Mouse (Mus musculus) large intestine, adult 2 months (tissue): ENCODE data around the gene Cyp2d22. TPM values are rescaled to one million over a fixed set of nuclear protein-coding genes. Genes with fewer than 3 reads are reported as not detected.
"Not testable (repeated sequence)": the region's sequence is repeated elsewhere in the genome, so short reads cannot be mapped to it uniquely, and the experiment has no call there.

Source experiments
- DNase-seq: peaks from one replicate; pipeline ENCODE4 v3.0.0-alpha.2; 2012; ENCODE audit warnings: low read depth, low spot score
- WGBS: fragments of 180-500 bp; shearing (Covaris S2); methylation state at CpG from one replicate; pipeline ENCODE4 v1.1.7; 2018; 5-methylcytosine and 5-hydroxymethylcytosine counted together
- polyA plus RNA-seq: library from polyadenylated mRNA; depleted of rRNA; stranded (reverse); fragments of >200 nt; gene quantifications from 2 replicates; pipeline ENCODE4 v1.2.3, GENCODE M21; 2012; rRNA removed

The Cyp2d22 gene
- polyA plus RNA-seq = 22.4 and 44.0 TPM in 2 replicates

- no peak for DNase-seq
Observed at GRCm38 (mm10) chr15:82379871-82380713, at the start of gene Cyp2d22. Gene Cyp2d22, minus strand, starts transcription at chr15:82380260.

GRCm38 (mm10) chr15:82423471-82423870 is 43.4 kb upstream of the Cyp2d22 start:
- no peak for DNase-seq
- 72% methylated on average over 3 of the region's 3 CpGs for WGBS

More at GRCm38 (mm10) chr15:82379871-82380713, at the start of gene Cyp2d22:
- WGBS = 2% methylated on average over 23 of the region's 24 CpGs

DNA sequence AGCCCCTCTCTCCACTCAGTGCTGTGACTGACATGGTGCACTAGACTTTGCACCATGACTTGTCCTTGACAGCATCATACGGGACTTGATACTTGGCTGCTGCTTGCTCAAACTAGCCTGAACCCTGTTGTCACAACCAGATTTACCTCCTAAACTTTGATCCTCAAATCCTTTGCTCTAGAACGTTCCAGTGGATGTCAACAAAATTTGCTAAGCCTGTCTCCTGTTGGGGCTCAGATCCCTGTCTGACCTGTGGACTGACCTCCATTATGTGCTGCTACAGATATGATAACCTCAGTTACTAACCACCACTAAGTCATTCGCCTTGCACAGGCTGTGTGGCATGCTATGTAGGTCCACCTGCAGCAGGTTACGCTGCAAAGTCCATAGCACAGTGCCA is 42.9 kb upstream of the Cyp2d22 start:
- WGBS = 72% methylated on average over 4 of the region's 4 CpGs
- DNase-seq = no peak

DNA sequence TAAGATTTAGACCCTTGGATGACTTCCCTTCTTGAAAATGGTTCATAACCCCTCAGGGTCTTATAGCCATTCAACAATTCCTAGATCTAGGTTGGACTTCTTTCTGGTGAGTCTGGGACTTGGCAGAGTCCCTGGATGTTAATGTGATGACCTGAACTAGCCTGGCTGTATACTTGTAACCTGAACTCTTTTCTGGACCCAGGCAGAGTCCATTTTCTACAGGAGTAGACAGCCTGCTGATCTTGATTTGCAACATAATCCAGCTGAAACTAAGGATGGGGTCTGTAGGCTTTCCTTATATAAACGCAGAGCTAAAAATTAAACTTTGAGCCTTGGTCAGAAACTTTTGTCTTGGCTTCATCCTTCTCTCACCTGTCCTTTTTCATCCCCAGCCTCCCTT is 38.6 kb upstream of the Cyp2d22 start:
- 70% methylated on average over 1 of the region's 1 CpGs for WGBS
- no peak for DNase-seq

DNA sequence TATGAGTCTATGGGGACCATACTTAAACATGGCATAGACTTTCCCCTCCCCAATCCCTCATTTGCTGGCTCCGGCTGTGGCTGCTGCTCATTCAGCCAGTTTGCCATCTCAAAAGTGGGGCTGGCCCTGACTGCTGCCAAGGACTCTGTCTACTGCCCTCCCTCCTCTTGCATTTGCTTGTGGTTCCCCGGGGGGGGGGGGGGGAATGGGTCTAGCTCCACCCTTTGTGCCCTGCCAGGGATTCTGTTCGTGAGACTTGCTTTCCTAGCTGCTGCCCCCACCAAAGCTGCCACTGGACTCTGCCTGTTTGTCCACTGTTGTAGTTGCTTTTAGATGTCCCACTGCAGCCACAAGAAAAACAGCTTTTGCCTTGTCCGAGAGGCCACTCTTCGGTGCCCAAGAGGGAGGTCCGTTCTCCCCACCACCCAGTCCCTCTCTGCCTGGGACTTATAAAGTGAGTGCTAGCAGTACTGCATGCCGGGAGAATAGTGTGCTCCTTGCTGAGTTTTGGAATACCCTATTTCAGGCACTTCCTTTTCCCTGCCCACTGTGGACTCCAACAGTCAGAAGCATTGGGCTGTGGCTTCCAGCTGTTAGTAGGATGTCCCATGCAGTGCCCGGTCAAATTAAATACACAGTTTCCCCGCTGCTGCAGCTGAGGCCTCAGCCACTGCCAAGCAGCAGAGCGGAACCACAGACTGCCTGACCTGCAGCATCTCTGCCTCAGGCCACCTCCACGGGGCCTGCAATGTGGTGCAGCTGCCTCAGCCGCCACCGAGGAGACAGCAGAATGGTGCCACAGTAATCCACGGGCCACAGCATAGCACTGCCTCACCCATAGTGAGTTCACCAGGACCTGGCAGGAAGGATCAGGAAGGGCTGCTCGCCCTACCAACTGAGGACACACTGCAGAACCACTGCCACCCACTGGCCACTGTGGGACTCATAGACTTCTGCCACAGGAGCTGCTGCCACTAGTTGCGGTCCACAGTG is 37.0 kb upstream of the Cyp2d22 start:
- WGBS = 26% methylated on average over 16 of the region's 16 CpGs
- peak; percentile 64 for DNase-seq

DNA sequence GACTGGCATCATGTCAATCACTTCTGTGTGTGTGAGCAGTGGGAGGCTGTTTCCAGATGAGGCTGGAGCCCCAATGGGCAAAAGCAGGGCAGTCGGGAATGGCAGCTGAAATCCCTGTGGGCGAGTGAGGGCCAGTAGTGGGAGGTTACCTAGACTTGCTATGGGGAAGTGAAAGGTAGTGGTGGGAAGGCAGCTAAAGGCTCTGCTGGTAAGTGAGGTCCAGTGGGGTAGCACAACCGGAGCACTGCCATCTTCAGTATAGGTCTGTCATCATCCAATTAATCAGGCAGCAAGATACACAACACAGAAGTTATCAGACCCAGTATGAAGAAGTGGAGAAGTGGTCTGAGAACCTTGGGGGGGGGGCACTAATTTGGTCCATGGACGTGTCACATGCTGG is 27.5 kb upstream of the Cyp2d22 start:
- 82% methylated on average over 4 of the region's 4 CpGs for WGBS

GRCm38 (mm10) chr15:82406981-82407380 is 26.9 kb upstream of the Cyp2d22 start, which contains the start of gene Cyp2d10:
Gene Cyp2d10, minus strand, starts transcription at chr15:82407195.
- whole genome bisulfite sequencing = 86% methylated on average over 6 of the region's 6 CpGs

More for the DNA sequence above, 27.5 kb upstream of the Cyp2d22 start:
- DNase-seq = no peak

DNA sequence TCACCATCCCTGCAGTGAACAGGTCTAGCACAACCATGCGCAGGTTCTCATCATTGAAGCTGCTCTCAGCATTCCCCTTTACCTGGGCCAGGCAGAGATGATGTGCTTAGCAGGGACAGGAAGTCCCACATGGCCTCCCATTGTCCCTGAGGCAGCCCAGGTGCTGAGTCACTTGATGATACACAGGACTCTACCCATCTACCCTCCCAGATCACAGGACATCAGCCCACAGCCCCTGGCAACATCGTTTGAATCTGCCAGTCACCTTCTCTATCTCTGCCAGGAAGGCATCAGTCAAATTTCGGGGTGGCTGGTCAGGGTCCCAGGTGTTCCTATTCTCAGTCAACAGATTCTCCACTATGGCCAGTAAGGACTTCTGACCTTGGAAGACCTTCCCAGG is 24.1 kb upstream of the Cyp2d22 start:
- no peak for DNase-seq

More at GRCm38 (mm10) chr15:82406981-82407380, 26.9 kb upstream of the Cyp2d22 start, which contains the start of gene Cyp2d10:
- no peak for DNase-seq

GRCm38 (mm10) chr15:82403606-82404005 is 23.5 kb upstream of the Cyp2d22 start:
- 92% methylated on average over 9 of the region's 9 CpGs for WGBS

More for the DNA sequence above, 24.1 kb upstream of the Cyp2d22 start:
- 82% methylated on average over 3 of the region's 3 CpGs for WGBS

DNA sequence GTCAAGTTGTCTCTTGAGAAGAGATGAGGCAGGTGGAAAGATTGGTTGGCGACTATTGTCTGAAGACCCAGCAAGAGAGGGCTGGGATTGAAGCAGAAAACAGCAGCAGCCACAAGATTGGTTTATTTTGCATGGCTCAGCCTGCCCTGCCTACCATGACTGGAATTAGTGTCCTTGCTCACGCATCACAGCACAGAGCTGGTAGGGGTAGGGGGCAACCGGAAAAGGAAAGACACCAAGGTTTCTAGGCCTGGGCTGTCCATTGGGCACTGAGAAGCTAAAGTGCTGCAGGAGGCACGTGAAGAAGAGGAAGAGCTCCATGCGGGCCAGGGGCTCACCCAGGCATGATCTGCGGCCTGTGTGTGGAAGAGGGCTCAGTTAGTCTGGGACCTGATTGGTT is 22.7 kb upstream of the Cyp2d22 start:
- DNase-seq = no peak
- WGBS = 91% methylated on average over 6 of the region's 6 CpGs

More at GRCm38 (mm10) chr15:82403606-82404005, 23.5 kb upstream of the Cyp2d22 start:
- no peak for DNase-seq

- no peak for DNase-seq
Observed at GRCm38 (mm10) chr15:82402106-82402505, 22.0 kb upstream of the Cyp2d22 start.

DNA sequence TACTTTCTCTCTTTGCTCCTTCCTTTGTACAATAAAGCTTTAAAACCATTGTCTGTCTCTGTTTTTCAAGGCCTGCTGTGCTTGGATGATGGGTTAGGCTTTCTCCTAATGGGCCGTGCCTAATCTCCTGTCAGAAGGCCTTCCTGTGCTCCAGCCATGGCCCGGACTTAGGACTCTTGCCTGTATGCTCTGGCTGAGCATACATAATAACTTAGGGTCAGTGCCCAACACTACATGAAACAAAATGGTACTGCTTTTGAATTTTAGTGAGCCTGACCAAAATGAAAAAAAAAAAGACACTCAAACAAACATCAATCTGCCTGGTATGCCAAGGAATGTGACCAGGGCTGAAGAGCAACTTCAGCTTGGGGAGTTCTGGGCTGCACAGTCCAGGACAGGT is 21.5 kb upstream of the Cyp2d22 start:
- no peak for DNase-seq

GRCm38 (mm10) chr15:82395955-82396354 is 15.9 kb upstream of the Cyp2d22 start:
- DNase-seq = not testable (repeated sequence)
- WGBS = 59% methylated on average over 3 of the region's 3 CpGs

More for the DNA sequence above, 21.5 kb upstream of the Cyp2d22 start:
- 75% methylated on average over 2 of the region's 2 CpGs for WGBS

- WGBS = 79% methylated on average over 2 of the region's 2 CpGs
- not testable (repeated sequence) for DNase-seq
Observed at GRCm38 (mm10) chr15:82393922-82394321, 13.9 kb upstream of the Cyp2d22 start, which contains the start of gene Cyp2d11. Gene Cyp2d11, minus strand, starts transcription at chr15:82394022.

GRCm38 (mm10) chr15:82389916-82390315 is 9.9 kb upstream of the Cyp2d22 start:
- DNase-seq = not testable (repeated sequence)
- WGBS = 92% methylated on average over 10 of the region's 10 CpGs

DNA sequence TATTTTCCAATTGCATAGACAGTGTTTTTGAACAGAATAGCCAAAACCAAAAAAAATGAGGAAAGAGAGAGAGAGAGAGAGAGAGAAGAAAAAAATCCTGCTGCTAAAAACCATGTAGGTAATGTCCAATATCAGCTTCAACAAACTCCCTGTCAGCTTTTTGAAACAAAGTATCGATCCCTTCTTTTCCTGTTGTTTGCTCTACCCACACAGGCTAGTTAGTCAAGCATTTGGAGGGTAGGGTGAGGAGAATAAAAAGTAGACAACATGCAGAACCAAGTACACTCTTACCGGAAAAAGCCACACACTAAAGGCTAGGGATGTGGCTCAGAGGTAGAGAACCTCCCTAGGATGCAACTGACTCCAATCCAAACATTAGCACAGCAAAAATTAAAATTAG is 5.7 kb upstream of the Cyp2d22 start:
- 91% methylated on average over 2 of the region's 2 CpGs for WGBS

GRCm38 (mm10) chr15:82382441-82382840 is 2.4 kb upstream of the Cyp2d22 start:
- no peak for DNase-seq
- 85% methylated on average over 2 of the region's 2 CpGs for WGBS

More for the DNA sequence above, 5.7 kb upstream of the Cyp2d22 start:
- no peak for DNase-seq

DNA sequence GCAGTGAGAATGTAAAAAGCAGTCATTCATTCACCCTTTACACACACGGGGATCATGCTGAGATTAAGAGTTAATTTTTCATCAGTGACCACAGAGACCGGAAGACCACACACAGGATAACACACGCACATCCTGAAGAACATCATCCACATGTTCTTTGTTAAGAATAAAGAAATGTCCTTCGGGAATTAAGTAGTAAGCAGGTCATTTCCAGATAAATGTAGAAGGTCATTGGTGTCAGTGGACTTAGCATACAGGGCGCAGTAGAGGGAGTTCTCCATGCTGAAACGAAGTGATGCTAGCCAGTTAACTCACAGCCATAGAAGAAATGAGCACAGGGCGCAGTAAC is 628 bp upstream of the Cyp2d22 start:
- 46% methylated on average over 7 of the region's 7 CpGs for WGBS
- no peak for DNase-seq

DNA sequence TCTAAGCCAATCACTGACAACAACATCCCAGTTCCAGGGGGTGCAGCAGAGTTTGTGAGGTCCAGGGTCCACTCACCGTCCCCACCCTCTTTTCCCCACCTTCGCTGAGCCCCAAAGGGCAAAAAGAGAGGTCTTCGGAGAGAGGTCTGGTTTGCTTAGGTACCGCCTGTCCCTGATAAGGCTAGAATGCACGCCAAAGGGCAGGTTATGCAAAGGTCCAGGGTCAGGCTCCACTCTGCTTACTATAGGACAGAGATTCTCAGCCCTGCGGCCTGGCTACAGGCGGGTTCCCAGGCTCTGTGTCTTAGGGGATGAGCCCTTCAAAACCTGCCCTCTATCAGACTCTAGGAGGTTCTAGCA is 569 bp downstream of the Cyp2d22 start:
- 14% methylated on average over 7 of the region's 7 CpGs for WGBS
- DNase-seq = no peak
